Mouse (Mus musculus) stomach, postnatal 0 days (tissue): Measurements from ENCODE around the gene Creb5. TPM values are rescaled to one million over a fixed set of nuclear protein-coding genes. Genes with fewer than 3 reads are reported as not detected.

Source experiments
- ATAC-seq: fragments of 200-750 bp; cut with Nextera tagmentation; 2 replicates; pipeline ENCODE4 v1.8.0; 2017; ENCODE audit not compliant: low FRiP score, low TSS enrichment
- DNase-seq: peaks from one replicate; pipeline ENCODE4 v3.0.0-alpha.2; 2016; ENCODE audit warnings: low spot score
- H3K27ac ChIP-seq: fragments of 300-500 bp; sonication (generic); replicated peaks from 2 replicates; pipeline ENCODE4 v1.5.1; 2014; ENCODE audit warnings: mild to moderate bottlenecking, control low read depth
- H3K27me3 ChIP-seq: fragments of 300-500 bp; sonication (generic); 2 replicates; pipeline ENCODE4 v1.6.1; 2014; ENCODE audit warnings: low read length; ENCODE audit not compliant: control insufficient read depth, insufficient read depth
- H3K36me3 ChIP-seq: fragments of 300-500 bp; sonication (generic); 2 replicates; pipeline ENCODE4 v1.6.1; 2014; ENCODE audit warnings: low read length, mixed read lengths; ENCODE audit not compliant: control insufficient read depth, insufficient read depth
- H3K4me1 ChIP-seq: fragments of 300-500 bp; sonication (generic); replicated peaks from 2 replicates; pipeline ENCODE4 v1.6.1; 2014; ENCODE audit warnings: antibody characterized with exemption; ENCODE audit not compliant: control insufficient read depth, insufficient read depth
- H3K4me2 ChIP-seq: fragments of 300-500 bp; sonication (generic); replicated peaks from 2 replicates; pipeline ENCODE4 v1.6.1; 2014; ENCODE audit warnings: low read depth, mild to moderate bottlenecking, control low read depth, moderate library complexity
- H3K4me3 ChIP-seq: fragments of 300-500 bp; sonication (generic); 2 replicates; pipeline ENCODE4 v1.5.1; 2014; ENCODE audit warnings: low read depth, low read length, control low read depth
- H3K9ac ChIP-seq: fragments of 300-500 bp; sonication (generic); 2 replicates; pipeline ENCODE4 v1.6.1; 2014; ENCODE audit warnings: mild to moderate bottlenecking, low read length, control low read depth, mixed read lengths
- H3K9me3 ChIP-seq: fragments of 300-500 bp; sonication (generic); 2 replicates; pipeline ENCODE4 v1.6.1; 2016; ENCODE audit warnings: low read length; ENCODE audit not compliant: control insufficient read depth
- CTCF ChIP-seq: IDR thresholded peaks from 2 replicates; pipeline ENCODE4 v1.5.1; 2016; ENCODE audit warnings: antibody characterized with exemption, low read depth, mild to moderate bottlenecking, moderate library complexity
- EP300 ChIP-seq: optimal IDR thresholded peaks from 2 replicates; pipeline ENCODE3; 2016; ENCODE audit warnings: antibody characterized with exemption
- WGBS: fragments of 180-500 bp; shearing (Covaris S2); extraction: QIAGEN DNeasy Blood & Tissue Kit; methylation state at CpG from one replicate; pipeline ENCODE4 v1.1.7; 2014; 5-methylcytosine and 5-hydroxymethylcytosine counted together
- polyA plus RNA-seq: library from polyadenylated mRNA; unstranded; fragments of >200 nt; fragmentation: Nextera tagmentation; extraction: Ambion mirVana; gene quantifications from 2 replicates; pipeline ENCODE4 v1.2.1, GENCODE M21; 2015

Creb5 gene
- polyA plus RNA-seq, 1 experiment from 2014 or later = 3.2 TPM

GRCm38 (mm10) chr6:53637356-53638351, 350.6 kb downstream of the Creb5 start:
- Histone ChIP-seq H3K9me3 (no peaks in the 10 kb centered on the region), H3K27me3 (no peaks in the 10 kb centered on the region), H3K9ac (no peak overlapping the region), H3K4me1 (no peaks in the 10 kb centered on the region), H3K27ac (no peak overlapping the region), H3K36me3 (no peaks in the 10 kb centered on the region), H3K4me3 (no peak overlapping the region), H3K4me2 (no peak overlapping the region)
- WGBS = 71% methylated on average over 13 of the region's 13 CpGs
- no peak for ATAC-seq
- TF ChIP-seq CTCF = no peak
- TF ChIP-seq EP300 = no peak
- DNase-seq = no peak

DNA sequence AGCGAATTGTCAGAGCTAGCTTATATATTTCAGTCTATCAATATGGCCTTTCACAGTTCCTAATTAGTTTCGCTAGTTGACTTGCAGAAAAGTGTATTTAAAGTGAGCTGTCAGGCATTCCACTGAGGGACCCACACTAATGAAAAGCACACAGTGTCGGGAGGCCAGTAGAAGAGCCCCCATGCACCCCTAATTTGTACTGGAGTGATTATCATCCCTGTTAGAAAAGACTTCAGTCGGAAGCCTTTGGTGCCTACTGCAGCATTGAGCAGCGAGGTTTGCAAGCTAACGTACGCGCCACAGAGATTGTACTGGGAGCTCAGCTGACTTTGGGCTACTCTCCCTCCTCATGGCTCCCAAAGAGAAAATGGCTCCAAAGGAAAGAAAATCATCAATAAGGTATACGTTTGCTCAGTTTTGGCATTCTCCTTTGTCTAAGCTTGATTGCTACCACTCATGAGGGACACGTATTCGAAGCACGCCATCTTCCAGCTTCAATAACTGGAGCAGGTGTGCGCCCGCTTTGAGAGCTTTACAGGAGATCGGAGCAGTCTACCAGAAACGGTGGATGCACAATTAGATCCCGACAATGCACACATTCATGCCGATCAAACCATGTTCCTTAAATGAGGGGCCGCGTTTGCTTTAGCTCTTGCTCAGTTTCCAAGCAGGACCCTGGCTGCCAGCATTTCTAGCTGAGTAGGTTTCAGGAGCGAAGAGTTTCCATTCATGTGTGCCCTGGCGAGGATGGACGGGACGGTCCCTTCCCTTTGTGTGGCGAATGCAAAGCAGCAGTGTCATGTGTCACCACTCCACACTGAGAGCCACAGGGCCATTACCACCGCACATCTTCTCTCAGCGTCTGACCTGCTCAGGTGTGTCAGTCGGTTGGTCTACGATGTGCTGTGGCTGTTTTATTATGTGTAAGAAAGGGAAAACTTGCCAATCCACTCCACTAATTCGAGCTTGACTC, 354.8 kb downstream of the Creb5 start:
- no peak overlapping the region for H3K4me2 ChIP-seq
- no peak for DNase-seq
- no peak overlapping the region for H3K4me3 ChIP-seq
- H3K27me3 ChIP-seq = no peaks in the 10 kb centered on the region
- H3K27ac ChIP-seq = no peak overlapping the region
- no peak overlapping the region for H3K9ac ChIP-seq
- 87% methylated on average over 30 of the region's 30 CpGs for WGBS
- no peaks in the 10 kb centered on the region for H3K4me1 ChIP-seq
- H3K9me3 ChIP-seq = no peaks in the 10 kb centered on the region
- no peak for ATAC-seq
- no peaks in the 10 kb centered on the region for H3K36me3 ChIP-seq
- TF ChIP-seq EP300 (no peak), CTCF (no peak)

- H3K27ac ChIP-seq = no peak overlapping the region
- no peaks in the 10 kb centered on the region for H3K36me3 ChIP-seq
- no peaks in the 10 kb centered on the region for H3K27me3 ChIP-seq
- no peak overlapping the region for H3K9ac ChIP-seq
- H3K4me2 ChIP-seq = no peak overlapping the region
- no peaks in the 10 kb centered on the region for H3K4me1 ChIP-seq
- TF ChIP-seq EP300 = no peak
- TF ChIP-seq CTCF = no peak
- no peak overlapping the region for H3K4me3 ChIP-seq
- no peak for ATAC-seq
- WGBS = 69% methylated on average over 7 of the region's 7 CpGs
- no peak for DNase-seq
- no peaks in the 10 kb centered on the region for H3K9me3 ChIP-seq
Measured at GRCm38 (mm10) chr6:53642826-53643356, 355.8 kb downstream of the Creb5 start.

DNA sequence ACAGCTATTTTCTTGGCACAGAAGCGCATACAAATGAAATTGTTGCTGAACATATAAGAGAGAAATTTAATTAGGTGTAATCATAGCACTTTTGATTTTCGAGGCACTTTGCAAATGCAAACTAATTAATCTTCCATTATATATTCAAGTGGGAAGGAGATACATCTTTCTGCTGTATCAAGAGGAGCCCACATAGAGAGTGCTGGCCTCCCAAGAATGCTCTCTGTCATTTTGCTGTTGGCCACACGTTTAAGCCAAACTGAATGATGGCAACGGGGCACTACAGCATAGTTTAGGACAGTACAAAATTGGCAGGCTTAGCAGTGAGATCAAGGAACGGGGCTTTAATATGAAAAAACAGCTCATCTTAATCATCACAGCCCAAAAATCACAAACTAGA, 356.4 kb downstream of the Creb5 start:
- H3K9ac ChIP-seq = no peak overlapping the region
- H3K4me3 ChIP-seq = no peak overlapping the region
- no peak overlapping the region for H3K27ac ChIP-seq
- no peak overlapping the region for H3K4me2 ChIP-seq
- no peaks in the 10 kb centered on the region for H3K27me3 ChIP-seq
- WGBS = 61% methylated on average over 5 of the region's 5 CpGs
- DNase-seq (no peak), ATAC-seq (no peak)
- no peaks in the 10 kb centered on the region for H3K36me3 ChIP-seq
- H3K9me3 ChIP-seq = no peaks in the 10 kb centered on the region
- H3K4me1 ChIP-seq = no peaks in the 10 kb centered on the region
- TF ChIP-seq CTCF = no peak
- no peak for TF ChIP-seq EP300

GRCm38 (mm10) chr6:53644056-53644455, 357.0 kb downstream of the Creb5 start:
- Histone ChIP-seq H3K4me2 (no peak overlapping the region), H3K27me3 (no peaks in the 10 kb centered on the region), H3K9me3 (no peaks in the 10 kb centered on the region), H3K4me3 (no peak overlapping the region), H3K27ac (no peak overlapping the region), H3K4me1 (no peaks in the 10 kb centered on the region), H3K9ac (no peak overlapping the region), H3K36me3 (no peaks in the 10 kb centered on the region)
- 73% methylated on average over 6 of the region's 6 CpGs for WGBS
- TF ChIP-seq EP300 (no peak), CTCF (no peak)
- ATAC-seq (no peak), DNase-seq (no peak)
